Comparison of ENCODE assay signal across 8 mouse cellular contexts in the genomic region with DNA sequence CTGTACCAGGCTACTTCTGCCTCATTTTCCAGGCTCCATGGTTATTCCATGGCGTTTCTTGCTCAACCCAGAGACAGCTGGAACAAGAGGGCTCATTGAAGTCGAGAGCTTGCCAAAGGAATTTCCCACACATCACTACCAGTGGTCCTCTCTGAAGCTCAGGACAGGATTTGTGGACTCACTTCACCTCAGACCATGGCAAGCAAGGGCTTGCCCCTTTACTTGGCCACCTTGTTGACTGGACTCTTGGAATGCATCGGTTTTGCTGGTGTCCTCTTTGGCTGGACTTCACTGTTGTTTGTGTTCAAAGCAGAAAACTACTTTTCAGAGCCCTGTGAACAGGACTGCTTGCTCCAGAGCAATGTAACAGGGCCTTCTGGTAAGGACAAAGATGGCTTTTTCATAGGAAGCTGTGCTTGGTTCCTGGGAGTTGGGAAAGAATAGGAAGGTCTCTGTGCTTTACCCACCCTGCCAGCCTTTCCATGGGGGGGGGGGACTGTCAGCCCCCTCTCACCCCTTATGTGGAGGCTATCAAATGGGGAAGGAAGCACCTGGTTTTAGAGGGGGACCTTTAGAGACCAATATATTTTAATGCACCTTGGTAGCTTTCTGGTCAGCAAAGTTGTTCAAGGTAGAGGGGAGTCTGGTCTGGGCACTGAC. TPM values are rescaled to one million over a fixed set of nuclear protein-coding genes. Genes with fewer than 3 reads are reported as not detected.
DNase-seq lines count a peak whose midpoint lies in the region; ATAC-seq lines count a peak whose summit lies in the region.

No protein-coding gene starts in this region.

- ATAC-seq in forebrain, embryonic 13.5 days = no peak
- no peak for ATAC-seq in limb, embryonic 13.5 days (ENCODE audit: low FRiP score, low read depth)
- no peak for ATAC-seq in stomach, embryonic 16.5 days (ENCODE audit: insufficient read depth, low FRiP score)

- H3K36me3 ChIP-seq in forebrain, embryonic 13.5 days (ENCODE audit: poor library complexity, severe bottlenecking) = no peaks in the 10 kb centered on the region
- peaks cover 17% of the 10 kb centered on the region for H3K36me3 ChIP-seq in limb, embryonic 13.5 days
- H3K36me3 ChIP-seq in stomach, embryonic 16.5 days (ENCODE audit: control insufficient read depth, insufficient read depth, low read length) = no peaks in the 10 kb centered on the region

- no peaks in the 10 kb centered on the region for H3K27me3 ChIP-seq in forebrain, embryonic 13.5 days
- H3K27me3 ChIP-seq in limb, embryonic 13.5 days = no peaks in the 10 kb centered on the region
- no peaks in the 10 kb centered on the region for H3K27me3 ChIP-seq in stomach, embryonic 16.5 days (ENCODE audit: control insufficient read depth, insufficient read depth, low read length)

- 87% methylated on average over 3 of the region's 3 CpGs for WGBS in forebrain, embryonic 13.5 days
- 66% methylated on average over 3 of the region's 3 CpGs for WGBS in limb, embryonic 13.5 days
- WGBS in stomach, embryonic 16.5 days = 45% methylated on average over 3 of the region's 3 CpGs

- peaks cover 6% of the 10 kb centered on the region for H3K4me1 ChIP-seq in forebrain, embryonic 13.5 days
- peaks cover 18% of the 10 kb centered on the region for H3K4me1 ChIP-seq in limb, embryonic 13.5 days
- H3K4me1 ChIP-seq in stomach, embryonic 16.5 days (ENCODE audit: control insufficient read depth, insufficient read depth, low read length) = peaks cover 20% of the 10 kb centered on the region

- H3K4me3 ChIP-seq in forebrain, embryonic 13.5 days = no peak overlapping the region
- peak overlapping the region; percentile 54 for H3K4me3 ChIP-seq in limb, embryonic 13.5 days
- peak overlapping the region; percentile 57 for H3K4me3 ChIP-seq in stomach, embryonic 16.5 days (replicated peaks; ENCODE audit: low read length)

- H3K27ac ChIP-seq in forebrain, embryonic 13.5 days = no peak overlapping the region
- peak overlapping the region; percentile 10; the same call in 1 of the 2 replicates for H3K27ac ChIP-seq in limb, embryonic 13.5 days
- peak overlapping the region; percentile 61 for H3K27ac ChIP-seq in stomach, embryonic 16.5 days (ENCODE audit: low read length)

- peak; percentile 37 for DNase-seq in spleen, adult 12 weeks (ENCODE audit: low spot score)
- no peak for DNase-seq in spleen, adult 18-20 months
- no peak for DNase-seq in adrenal gland, postnatal 36 days
- no peak for DNase-seq in testis, postnatal 10 days (ENCODE audit: low spot score)
- DNase-seq in layer of hippocampus, postnatal 36 days = no peak

- H3K4me2 ChIP-seq in forebrain, embryonic 13.5 days = peak overlapping the region; percentile 57; the same call in 1 of the 2 replicates
- peak overlapping the region; percentile 66 for H3K4me2 ChIP-seq in limb, embryonic 13.5 days (replicated peaks)
- H3K4me2 ChIP-seq in stomach, embryonic 16.5 days (ENCODE audit: low read depth, low read length) = peak overlapping the region; percentile 67

- H3K9ac ChIP-seq in forebrain, embryonic 13.5 days = no peak overlapping the region
- H3K9ac ChIP-seq in limb, embryonic 13.5 days = peak overlapping the region; percentile 76
- peak overlapping the region; percentile 80 for H3K9ac ChIP-seq in stomach, embryonic 16.5 days (ENCODE audit: low read length)

- no peaks in the 10 kb centered on the region for H3K9me3 ChIP-seq in forebrain, embryonic 13.5 days (replicated peaks)
- no peaks in the 10 kb centered on the region for H3K9me3 ChIP-seq in limb, embryonic 13.5 days
- no peaks in the 10 kb centered on the region for H3K9me3 ChIP-seq in stomach, embryonic 16.5 days (replicated peaks; ENCODE audit: control insufficient read depth, low read length)

RNA-seq across cellular contexts. Expression of a gene that starts 1.2 kb away (rescaled TPM):
- 5.9 and 6.6 TPM in 2 replicates for polyA plus RNA-seq in forebrain, embryonic 13.5 days (2015; fragmentation: Nextera tagmentation; extraction: Ambion mirVana)
- polyA plus RNA-seq in limb, embryonic 13.5 days (2015; fragmentation: Nextera tagmentation; extraction: Ambion mirVana) = 32.8 and 37.4 TPM in 2 replicates
- 37.3 and 41.9 TPM in 2 replicates for polyA plus RNA-seq in stomach, embryonic 16.5 days (2015; fragmentation: Nextera tagmentation; extraction: Ambion mirVana)
- 10 to 100 TPM; 52.8 to 88.3 TPM for total RNA-seq in adrenal gland, postnatal 36 days (2021)
- 1 to 10 TPM in 1 of 2 experiments, under 1 TPM in 1; 0.37 to 2.6 TPM for total RNA-seq in layer of hippocampus, postnatal 36 days (2021)

RNA-seq across cellular contexts. Expression of a gene that starts 42.6 kb away (rescaled TPM):
- polyA plus RNA-seq in forebrain, embryonic 13.5 days (2015; fragmentation: Nextera tagmentation; extraction: Ambion mirVana) = 0.44 TPM in 1 of 2 replicates, not detected in the other
- polyA plus RNA-seq in limb, embryonic 13.5 days (2015; fragmentation: Nextera tagmentation; extraction: Ambion mirVana) = 0.23 and 0.65 TPM in 2 replicates
- polyA plus RNA-seq in stomach, embryonic 16.5 days (2015; fragmentation: Nextera tagmentation; extraction: Ambion mirVana) = 2.2 and 2.4 TPM in 2 replicates
- not detected for total RNA-seq in adrenal gland, postnatal 36 days (2021)
- total RNA-seq in layer of hippocampus, postnatal 36 days (2021) = not detected

RNA-seq across cellular contexts. Expression of a gene that starts 50.4 kb away (rescaled TPM):
- not detected in 2 replicates for polyA plus RNA-seq in forebrain, embryonic 13.5 days (2015; fragmentation: Nextera tagmentation; extraction: Ambion mirVana)
- not detected in 2 replicates for polyA plus RNA-seq in limb, embryonic 13.5 days (2015; fragmentation: Nextera tagmentation; extraction: Ambion mirVana)
- 0.28 TPM in 1 of 2 replicates, not detected in the other for polyA plus RNA-seq in stomach, embryonic 16.5 days (2015; fragmentation: Nextera tagmentation; extraction: Ambion mirVana)
- total RNA-seq in adrenal gland, postnatal 36 days (2021) = not detected
- total RNA-seq in layer of hippocampus, postnatal 36 days (2021) = not detected

RNA-seq across cellular contexts. Expression of a gene that starts 51.1 kb away (rescaled TPM):
- polyA plus RNA-seq in forebrain, embryonic 13.5 days (2015; fragmentation: Nextera tagmentation; extraction: Ambion mirVana) = 3.6 and 5.6 TPM in 2 replicates
- polyA plus RNA-seq in limb, embryonic 13.5 days (2015; fragmentation: Nextera tagmentation; extraction: Ambion mirVana) = 0.65 and 1.1 TPM in 2 replicates
- 0.37 TPM in 1 of 2 replicates, not detected in the other for polyA plus RNA-seq in stomach, embryonic 16.5 days (2015; fragmentation: Nextera tagmentation; extraction: Ambion mirVana)
- total RNA-seq in adrenal gland, postnatal 36 days (2021) = 1 to 10 TPM in 1 of 2 experiments, under 1 TPM in 1; 0.79 to 2.4 TPM
- total RNA-seq in layer of hippocampus, postnatal 36 days (2021) = 10 to 100 TPM; 91.2 to 94.8 TPM
